Mouse (Mus musculus) lung, postnatal 36 days (tissue): ENCODE data around the gene Wnt16.

Experiments used
- DNase-seq: peaks from one replicate; pipeline ENCODE4 v3.0.0; 2022; ENCODE audit warnings: mixed read lengths

The Wnt16 gene

GRCm38 (mm10) chr6:22326289-22326688 lies 38.3 kb downstream of the Wnt16 start:
- no peak for DNase-seq

GRCm38 (mm10) chr6:22327091-22327490 lies 39.1 kb downstream of the Wnt16 start:
- DNase-seq: no peak

- no peak for DNase-seq
Observed at GRCm38 (mm10) chr6:22327931-22328330, 39.9 kb downstream of the Wnt16 start.

DNA sequence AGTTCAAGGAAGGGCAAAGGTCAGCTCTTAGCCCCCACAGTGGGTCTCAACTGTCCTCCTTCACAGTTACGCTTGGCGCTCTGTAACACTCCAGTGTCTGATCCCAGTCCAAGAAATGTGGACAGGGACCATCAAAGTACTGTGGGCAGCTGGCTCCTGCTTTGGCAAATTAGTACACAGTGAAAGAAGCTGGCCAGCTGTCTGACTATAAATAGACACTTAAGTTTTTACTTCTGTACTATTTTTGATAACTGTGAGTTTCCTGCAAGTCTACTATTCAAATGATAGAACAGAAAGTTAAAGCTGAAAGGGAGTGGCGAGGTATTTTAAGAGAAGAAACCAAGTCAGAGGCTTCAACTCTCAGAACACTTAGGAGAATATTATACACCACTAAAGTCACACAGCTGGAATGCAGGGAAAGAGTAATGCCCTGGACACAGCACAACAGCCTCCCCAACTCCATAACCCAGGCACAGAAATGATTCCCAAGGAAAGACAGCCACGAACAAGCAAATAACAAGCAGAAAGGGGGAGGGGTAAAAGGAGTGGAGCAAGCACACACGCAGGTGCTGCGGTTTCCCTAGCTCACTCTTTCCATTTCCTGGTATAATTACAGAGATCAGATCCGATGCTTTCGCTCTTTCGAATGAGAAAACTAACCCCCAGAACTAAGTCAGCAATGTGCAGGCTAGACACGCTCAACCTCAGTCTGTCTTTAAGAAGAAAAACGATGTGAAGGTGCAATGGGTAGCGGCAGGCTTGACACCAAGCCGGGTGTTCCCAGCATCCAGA lies 42.3 kb downstream of the Wnt16 start:
- peak; percentile 42 for DNase-seq

DNA sequence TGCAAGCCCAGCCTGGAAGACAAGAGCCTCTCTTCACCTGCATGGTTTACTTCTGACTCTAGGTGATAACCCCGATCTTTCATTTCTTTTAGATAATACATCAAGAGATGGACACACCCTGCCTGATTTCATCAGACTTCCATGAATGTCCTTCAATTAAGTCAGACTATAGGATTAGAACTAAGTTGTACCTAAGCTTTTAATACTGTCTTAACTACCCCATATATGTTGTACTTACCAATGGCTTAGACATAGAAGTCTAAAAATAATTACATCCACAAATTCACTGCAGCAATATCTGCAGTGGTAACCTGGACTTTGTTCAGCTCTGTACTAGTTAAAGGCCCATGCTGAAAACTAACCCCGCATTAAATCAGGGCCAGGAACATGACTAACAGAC lies 44.5 kb downstream of the Wnt16 start:
- no peak for DNase-seq

DNA sequence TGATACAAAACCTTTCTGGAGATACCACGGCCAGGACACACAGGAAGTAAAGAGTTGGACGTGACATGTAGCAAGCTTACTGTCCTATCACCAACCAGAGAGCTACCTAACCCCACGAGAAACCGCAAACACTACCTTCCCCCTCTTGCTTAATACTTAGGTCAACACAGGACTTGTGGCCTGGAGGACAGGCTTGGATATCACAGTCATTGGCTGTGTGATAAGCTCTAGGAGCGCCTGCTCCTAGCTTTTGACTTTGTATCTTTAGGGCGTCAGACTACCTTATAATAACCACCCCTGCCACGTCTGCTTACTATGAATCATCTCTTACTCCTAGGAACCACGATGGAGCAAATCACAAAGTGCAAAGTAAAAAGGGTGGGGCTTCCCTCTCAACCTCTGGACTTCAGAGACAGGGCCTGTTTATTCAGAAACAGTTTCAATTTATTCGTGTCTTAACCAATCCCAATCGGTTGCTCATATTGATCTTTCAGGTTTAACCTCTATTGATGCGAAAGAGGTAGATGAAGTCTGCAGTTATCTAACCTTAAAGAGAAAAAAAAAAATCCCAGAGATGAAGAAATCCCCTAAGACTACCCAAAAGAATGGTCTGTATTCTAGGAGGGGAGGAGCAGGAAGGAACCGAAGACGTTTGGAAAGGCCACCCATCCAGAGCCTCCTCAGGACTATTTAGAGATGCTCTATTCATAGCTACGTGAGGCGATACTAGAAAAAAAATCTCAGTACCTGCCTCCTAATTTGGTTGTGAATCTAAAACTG lies 51.9 kb downstream of the Wnt16 start:
- DNase-seq: no peak

- no peak for DNase-seq
Observed at GRCm38 (mm10) chr6:22340779-22341178, 52.8 kb downstream of the Wnt16 start.

GRCm38 (mm10) chr6:22343292-22343691 lies 55.3 kb downstream of the Wnt16 start:
- no peak for DNase-seq

DNA sequence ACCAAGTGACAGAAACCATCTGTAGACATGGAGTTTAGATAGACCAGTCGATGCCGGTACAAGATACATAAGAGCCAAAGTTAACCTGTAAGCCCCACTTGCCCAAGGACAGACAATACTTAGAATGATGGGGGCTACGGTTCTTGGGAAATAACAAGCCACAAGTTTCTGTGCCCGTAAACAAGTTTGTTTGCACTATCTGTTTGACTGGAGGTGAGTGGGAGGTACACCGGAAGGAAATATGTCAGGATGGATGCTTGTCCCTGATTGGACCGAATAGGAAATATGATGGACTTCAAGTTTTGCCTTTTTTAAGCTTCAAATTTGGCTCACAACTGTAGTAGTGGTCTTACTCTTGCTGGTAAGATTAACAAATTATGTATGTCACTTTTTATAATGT lies 55.7 kb downstream of the Wnt16 start:
- DNase-seq: no peak

DNA sequence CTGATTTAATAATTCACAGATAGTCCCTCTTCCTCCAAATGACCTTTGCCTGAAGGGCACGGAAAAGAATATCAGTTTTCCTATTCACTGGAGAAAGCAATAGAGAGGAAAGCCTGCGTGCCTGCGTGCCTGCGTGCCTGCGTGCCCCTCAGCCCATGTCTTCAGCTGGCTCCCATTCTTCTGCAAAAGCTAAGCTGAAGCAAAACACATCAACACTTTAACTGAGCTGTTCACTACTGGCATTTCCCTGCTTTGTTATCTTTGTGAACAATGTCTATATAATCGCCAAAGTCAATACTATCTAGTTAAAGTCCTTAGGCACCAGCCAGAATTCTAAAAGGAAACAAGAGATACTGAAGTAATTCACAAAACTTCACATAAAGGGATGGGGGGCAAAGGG lies 56.4 kb downstream of the Wnt16 start:
- DNase-seq: no peak

GRCm38 (mm10) chr6:22347132-22347902 lies 59.3 kb downstream of the Wnt16 start:
- no peak for DNase-seq
